Mouse (Mus musculus) c-Kit-negative CD71-positive TER-119-positive erythroid progenitor cells, embryonic 14.5 days (primary cell): ENCODE measurements around the gene Rdm1.
"Not testable (repeated sequence)": the region's sequence is repeated elsewhere in the genome, so short reads cannot be mapped to it uniquely, and the experiment has no call there.

Experiments used
- DNase-seq: peaks from one replicate; pipeline ENCODE4 v3.0.0-alpha.2; 2013; ENCODE audit warnings: low read depth, low spot score

Rdm1 gene

GRCm38 (mm10) chr11:101626995-101627856 lies at the start of gene Rdm1:
Rdm1 (plus strand) TSS chr11:101627195.
- DNase-seq, result peak; percentile 65

- no peak for DNase-seq
Observed at GRCm38 (mm10) chr11:101581081-101581764, 45.8 kb upstream of the Rdm1 start.

- peak; percentile 67 for DNase-seq
Observed at GRCm38 (mm10) chr11:101582054-101583035, 44.6 kb upstream of the Rdm1 start, which contains the start of gene Tmem106a. Tmem106a (plus strand) TSS chr11:101582242.

- DNase-seq, result no peak
Observed at GRCm38 (mm10) chr11:101583205-101583604, 43.8 kb upstream of the Rdm1 start.

GRCm38 (mm10) chr11:101585031-101585430 lies 42.0 kb upstream of the Rdm1 start:
- not testable (repeated sequence) for DNase-seq

- no peak for DNase-seq
Observed at GRCm38 (mm10) chr11:101585805-101586204, 41.2 kb upstream of the Rdm1 start.

- DNase-seq, result no peak
Observed at GRCm38 (mm10) chr11:101587676-101588075, 39.3 kb upstream of the Rdm1 start.

GRCm38 (mm10) chr11:101588868-101589267 lies 38.1 kb upstream of the Rdm1 start:
- no peak for DNase-seq

GRCm38 (mm10) chr11:101589444-101589843 lies 37.6 kb upstream of the Rdm1 start:
- peak; percentile 40 for DNase-seq

GRCm38 (mm10) chr11:101589989-101590624 lies 36.9 kb upstream of the Rdm1 start:
- no peak for DNase-seq

- no peak for DNase-seq
Observed at GRCm38 (mm10) chr11:101599156-101599555, 27.8 kb upstream of the Rdm1 start, which contains the start of gene Gm11634. Gm11634 (minus strand) TSS chr11:101599256.

- peak; percentile 50 for DNase-seq
Observed at GRCm38 (mm10) chr11:101602491-101602890, 24.5 kb upstream of the Rdm1 start.

GRCm38 (mm10) chr11:101604116-101604515 lies 22.9 kb upstream of the Rdm1 start:
- no peak for DNase-seq

GRCm38 (mm10) chr11:101604531-101605453 lies 22.2 kb upstream of the Rdm1 start:
- DNase-seq, result peak; percentile 57

- DNase-seq, result not testable (repeated sequence)
Observed at GRCm38 (mm10) chr11:101607134-101607533, 19.9 kb upstream of the Rdm1 start.

- no peak for DNase-seq
Observed at GRCm38 (mm10) chr11:101610445-101610844, 16.6 kb upstream of the Rdm1 start.

GRCm38 (mm10) chr11:101613596-101613995 lies 13.4 kb upstream of the Rdm1 start:
- no peak for DNase-seq

GRCm38 (mm10) chr11:101614116-101614515 lies 12.9 kb upstream of the Rdm1 start:
- no peak for DNase-seq

- no peak for DNase-seq
Observed at GRCm38 (mm10) chr11:101615380-101615779, 11.6 kb upstream of the Rdm1 start.

- DNase-seq, result peak; percentile 20
Observed at GRCm38 (mm10) chr11:101616104-101616503, 10.9 kb upstream of the Rdm1 start.
